Mouse (Mus musculus) kidney, postnatal 25 days (tissue): Measurements from ENCODE around the gene Olfr457.
"Not testable (repeated sequence)": the region's sequence is repeated elsewhere in the genome, so short reads cannot be mapped to it uniquely, and the experiment has no call there.

Source experiments
- DNase-seq, 2 experiments: peaks; one replicate each; pipeline ENCODE4 v3.0.0; 2021; ENCODE audit warnings: mixed read lengths in 2 of 2

Gene Olfr457

DNA sequence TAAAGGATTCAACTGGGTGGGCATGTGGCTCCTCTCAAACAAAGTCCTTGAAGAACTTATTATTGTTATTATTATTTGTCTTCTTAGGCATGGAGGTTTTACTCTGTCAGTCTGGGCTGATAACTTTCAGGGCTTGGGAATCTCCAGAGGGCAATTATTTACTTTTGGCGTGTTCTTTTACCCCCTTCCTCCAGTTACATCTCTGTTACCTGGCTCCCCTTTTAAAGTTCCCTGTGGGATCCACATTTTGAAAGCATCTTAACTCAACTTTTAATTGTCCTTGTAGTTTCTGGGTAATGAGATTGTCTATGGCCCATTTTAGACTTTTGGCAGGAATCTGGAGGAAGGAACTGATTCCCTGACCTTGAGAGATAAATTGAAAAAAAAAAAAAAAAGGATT is at the start of gene Olfr457:
TSS of gene Olfr457 (minus strand) at position 101 of the 400 bp plus-strand sequence.
- DNase-seq = no peak

DNA sequence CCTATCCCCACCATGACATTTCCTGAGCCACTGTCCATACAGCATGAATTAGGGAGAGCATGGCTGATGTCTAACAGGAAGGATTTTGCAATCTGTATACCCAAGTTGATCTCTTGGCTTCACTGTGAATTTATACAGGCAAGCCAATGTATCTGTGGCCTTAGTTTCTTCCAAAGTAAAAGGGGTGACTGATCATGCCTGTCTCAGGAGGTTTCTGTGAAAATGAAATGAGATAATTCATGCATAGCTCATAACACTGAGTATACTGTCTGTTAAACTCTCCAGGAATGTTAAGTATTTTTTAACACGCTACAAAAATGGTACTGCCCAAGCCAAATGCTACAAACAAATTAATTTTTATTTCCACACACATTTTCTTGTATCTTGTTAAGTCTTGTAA is 37.3 kb upstream of the Olfr457 start:
- no peak for DNase-seq

DNA sequence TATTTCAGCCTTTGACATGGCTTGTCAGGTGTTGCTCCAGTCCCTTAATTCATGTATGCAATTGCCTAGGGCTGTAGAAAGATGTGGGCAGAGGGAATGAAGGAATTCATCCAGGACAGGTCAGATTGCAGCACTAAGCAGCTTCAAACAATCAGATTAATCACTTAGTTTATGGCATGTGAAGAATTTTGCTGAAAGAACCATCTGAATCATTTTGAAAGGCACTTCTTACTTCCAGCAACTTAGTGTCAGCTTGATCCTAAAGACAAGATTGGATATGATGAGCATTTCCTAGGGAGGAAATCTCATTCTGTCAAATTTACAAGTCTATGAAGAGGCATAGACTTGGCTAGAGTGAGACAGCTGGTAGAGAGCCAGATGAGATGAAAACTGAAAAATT is 33.2 kb upstream of the Olfr457 start:
- DNase-seq = no peak

- peak; percentile 37 to 39 for DNase-seq
These were observed 27.3 kb upstream of the Olfr457 start for GRCm38 (mm10) chr6:42503478-42503877.

GRCm38 (mm10) chr6:42489731-42490130 is 13.6 kb upstream of the Olfr457 start:
- no peak for DNase-seq

DNA sequence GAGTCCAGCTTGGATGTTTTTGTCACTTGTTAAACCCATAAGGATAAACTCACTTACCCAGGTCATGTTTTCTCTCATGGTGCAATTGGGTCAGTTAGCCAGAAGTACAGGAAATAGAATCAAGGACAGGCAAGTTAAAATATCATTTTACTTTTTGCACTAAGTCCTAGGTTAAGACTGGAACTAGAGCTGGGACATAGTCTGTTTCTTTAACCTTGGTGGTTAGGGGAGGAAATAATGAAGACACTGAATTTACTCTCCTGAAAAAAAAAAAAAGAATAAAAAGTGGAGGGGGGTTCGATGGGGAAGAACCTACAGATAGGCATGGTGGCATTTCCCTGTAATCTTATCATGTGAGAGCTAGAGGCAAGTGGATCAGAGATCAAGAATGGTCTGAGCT is 11.0 kb upstream of the Olfr457 start, which contains the start of gene Olfr456:
TSS of gene Olfr456 (minus strand) at position 101 of the 400 bp plus-strand sequence.
- DNase-seq = no peak

- no peak for DNase-seq
These were observed 8.5 kb upstream of the Olfr457 start for GRCm38 (mm10) chr6:42484633-42485032.

DNA sequence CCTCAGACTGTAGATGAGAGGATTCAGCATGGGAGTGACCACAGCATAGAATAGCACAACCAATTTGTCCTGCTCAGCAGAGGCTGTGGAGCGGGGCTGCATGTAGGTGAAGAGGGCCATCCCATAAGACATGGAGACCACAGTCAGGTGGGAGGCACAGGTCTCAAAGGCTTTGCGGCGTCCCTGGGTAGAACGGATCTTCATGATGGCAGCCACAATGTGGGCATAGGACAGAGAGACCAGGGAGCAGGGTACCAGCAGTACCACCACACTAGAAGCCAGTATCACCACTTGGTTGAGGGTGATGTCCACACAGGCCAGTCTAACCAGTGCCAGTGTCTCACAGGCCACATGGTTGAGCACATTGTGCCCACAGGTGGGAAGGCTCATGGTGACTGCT is 4.8 kb downstream of the Olfr457 start:
- DNase-seq = not testable (repeated sequence)

DNA sequence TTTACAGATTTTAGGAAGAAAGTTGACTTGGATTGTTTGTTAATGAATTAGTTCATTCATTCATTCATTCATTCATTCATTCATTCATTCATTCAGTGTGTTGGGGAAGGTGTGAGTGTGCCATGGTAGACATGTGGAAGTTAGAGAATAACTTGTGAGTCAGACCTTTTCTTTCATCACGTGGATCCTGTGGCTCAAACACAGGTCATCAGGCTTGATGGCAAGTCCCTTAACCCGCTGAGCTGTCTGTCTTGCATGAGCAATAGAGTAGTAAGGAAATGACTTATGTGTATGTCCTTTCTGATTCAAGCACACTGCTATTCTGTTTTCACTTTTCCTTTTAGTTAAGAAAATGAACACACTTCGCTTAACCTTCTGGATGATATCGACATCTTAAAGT is 5.6 kb downstream of the Olfr457 start:
- DNase-seq = no peak

DNA sequence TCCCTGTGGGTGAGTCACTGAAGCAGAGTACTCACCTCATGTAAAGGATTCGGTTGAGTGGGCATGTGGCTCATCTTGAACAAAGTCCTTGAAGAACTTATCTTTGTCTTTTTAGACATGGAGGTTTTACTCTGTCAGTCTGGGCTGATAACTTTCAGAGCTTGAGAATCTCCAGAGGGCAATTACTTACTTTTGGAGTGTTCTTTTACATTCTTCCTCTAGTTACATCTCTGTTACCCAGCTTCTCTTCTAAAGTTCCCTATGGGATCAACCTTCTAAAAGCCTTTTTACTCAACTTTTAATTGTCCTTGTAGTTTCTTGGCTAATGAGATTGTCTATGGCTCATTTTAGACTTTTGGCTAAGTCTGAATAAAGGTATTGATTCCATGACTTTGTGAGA is 11.0 kb downstream of the Olfr457 start, which contains the start of gene Olfr458:
TSS of gene Olfr458 (minus strand) at position 101 of the 400 bp plus-strand sequence.
- no peak for DNase-seq

GRCm38 (mm10) chr6:42447381-42447780 is 28.8 kb downstream of the Olfr457 start:
- no peak for DNase-seq

GRCm38 (mm10) chr6:42444491-42444890 is 31.6 kb downstream of the Olfr457 start:
- no peak for DNase-seq

GRCm38 (mm10) chr6:42441395-42441794 is 34.7 kb downstream of the Olfr457 start:
- no peak for DNase-seq

DNA sequence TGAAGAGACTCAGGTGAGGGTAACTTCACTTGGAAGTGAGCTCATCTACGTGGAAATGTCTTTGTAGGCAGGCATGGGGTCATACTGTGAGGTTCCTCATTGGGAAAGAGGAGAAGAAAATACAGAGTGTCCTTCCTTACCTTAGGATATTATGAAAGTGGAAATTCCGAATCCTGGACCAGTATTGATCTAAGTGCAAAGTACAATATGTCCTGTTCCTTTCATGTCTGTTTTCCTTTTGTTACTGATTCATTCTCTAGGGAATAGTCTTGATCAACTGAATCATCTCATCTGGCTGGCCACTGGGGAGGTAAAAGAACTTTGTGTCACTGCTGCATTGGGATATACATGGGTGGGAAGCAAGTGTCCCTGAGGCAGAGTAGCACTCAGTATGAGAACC is 40.6 kb downstream of the Olfr457 start:
- DNase-seq = no peak

DNA sequence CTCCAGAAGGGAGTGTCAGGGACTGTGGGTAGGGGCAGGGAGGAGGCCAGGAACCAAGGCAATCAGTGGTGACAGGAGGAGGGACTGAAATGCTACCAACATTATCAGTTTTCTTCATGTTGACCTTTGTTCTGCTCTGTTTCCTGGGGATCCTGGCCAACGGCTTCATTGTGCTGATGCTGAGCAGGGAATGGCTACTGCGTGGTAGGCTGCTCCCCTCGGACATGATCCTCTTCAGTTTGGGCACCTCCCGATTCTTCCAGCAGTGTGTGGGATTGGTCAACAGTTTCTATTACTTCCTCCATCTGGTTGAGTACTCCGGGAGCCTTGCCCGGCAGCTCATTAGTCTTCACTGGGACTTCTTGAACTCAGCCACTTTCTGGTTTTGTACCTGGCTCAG is 41.7 kb downstream of the Olfr457 start, which contains the start of gene Tas2r126:
TSS of gene Tas2r126 (plus strand) at position 90 of the 400 bp plus-strand sequence.
- peak; percentile 10 to 47 for DNase-seq

DNA sequence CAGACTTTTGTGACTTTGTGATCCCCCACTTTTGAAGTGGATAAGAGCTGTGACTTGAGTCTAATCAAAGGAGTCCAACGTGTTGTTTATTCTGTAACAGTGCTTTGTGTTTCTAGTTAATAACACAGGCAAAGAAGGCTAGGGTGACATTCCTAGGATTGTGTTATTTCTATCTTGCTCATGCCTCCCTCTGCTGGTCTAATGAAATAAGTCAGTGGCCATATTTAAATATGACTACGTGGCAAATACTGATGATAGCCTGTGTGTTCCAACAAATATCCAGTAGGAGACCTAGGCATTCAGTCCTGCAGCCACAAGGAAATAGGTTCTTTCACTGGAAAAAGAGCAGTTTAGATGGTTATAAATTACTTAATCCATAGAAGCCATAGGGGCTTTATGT is 42.6 kb downstream of the Olfr457 start:
- no peak for DNase-seq

- no peak for DNase-seq
These were observed 49.8 kb downstream of the Olfr457 start for GRCm38 (mm10) chr6:42426337-42426736.

DNA sequence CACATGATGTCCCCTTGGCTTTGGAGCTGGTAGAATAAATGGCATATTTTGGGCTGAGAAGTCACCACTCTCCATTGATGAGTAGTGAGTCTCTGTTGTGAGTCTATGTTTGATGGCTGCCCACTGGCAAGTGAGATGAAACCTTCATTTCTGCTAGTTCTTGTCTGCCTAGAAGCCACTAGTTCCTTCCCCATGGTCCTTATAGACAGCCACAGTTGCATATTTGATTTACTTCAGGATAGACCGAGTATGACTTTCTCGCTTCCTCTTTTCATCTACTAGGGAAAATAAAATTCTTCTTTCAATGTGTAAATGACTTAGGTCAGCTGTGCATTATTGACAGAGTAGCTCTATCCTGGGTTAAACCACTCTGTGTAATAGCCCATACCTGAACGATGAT is 51.7 kb downstream of the Olfr457 start:
- no peak for DNase-seq

GRCm38 (mm10) chr6:42421439-42421838 is 54.7 kb downstream of the Olfr457 start:
- DNase-seq = no peak

GRCm38 (mm10) chr6:42419443-42419842 is 56.7 kb downstream of the Olfr457 start:
- DNase-seq = no peak
